Comparison of ENCODE assay signal across 27 mouse cellular contexts in genomic region chr10:101339565-101339964, GRCm38 (mm10).
A peak's percentile ranks its signal among the peaks of the same experiment; 100 is the strongest.
DNase-seq lines count a peak whose midpoint lies in the region; ATAC-seq and TF ChIP-seq lines count a peak whose summit lies in the region.
"Had no signal": no experiment of that assay in that cellular context is flagged by ENCODE, and none has a peak within 500 bp of the region (broad histone marks: within the 10 kb centered on the region; RNA-seq: fewer than 3 reads in every experiment).

No protein-coding gene starts in this region.

- no peaks in the 10 kb centered on the region for H3K27me3 ChIP-seq in hindbrain, postnatal 0 days (ENCODE audit: insufficient read depth, low read length)
- H3K27me3 ChIP-seq in hindbrain, embryonic 13.5 days: no peaks in the 10 kb centered on the region
- no peaks in the 10 kb centered on the region for H3K27me3 ChIP-seq in liver, embryonic 12.5 days (replicated peaks)
- H3K27me3 ChIP-seq: CH12.LX; embryonic facial prominence, embryonic 13.5 days; heart, embryonic 13.5 days; limb, embryonic 12.5 days; lung, embryonic 15.5 days; stomach, embryonic 15.5 days had no signal

- DNase-seq in cerebellum, postnatal 4 days (ENCODE audit: low spot score in 2 of 2): no peak
- DNase-seq in hindbrain, postnatal 0 days (ENCODE audit: low spot score): peak; percentile 27
- DNase-seq in cerebellum, adult 9-11 months: peak; percentile 28
- DNase-seq in left cerebral cortex, adult 18-20 months (ENCODE audit: low spot score in 2 of 2): no peak
- DNase-seq: adrenal gland, adult 2 months; adrenal gland, postnatal 36 days; forebrain, postnatal 0 days; heart, adult 2 months; heart, postnatal 10 days; kidney, adult 8-10 months; kidney, postnatal 4 days; layer of hippocampus, postnatal 36 days; thymus, postnatal 14 days had no signal

- H3K9me3 ChIP-seq in hindbrain, postnatal 0 days (ENCODE audit: low read length): no peaks in the 10 kb centered on the region
- H3K9me3 ChIP-seq in hindbrain, embryonic 13.5 days: no peaks in the 10 kb centered on the region
- no peaks in the 10 kb centered on the region for H3K9me3 ChIP-seq in liver, embryonic 12.5 days (replicated peaks)
- H3K9me3 ChIP-seq: embryonic facial prominence, embryonic 13.5 days; forebrain, embryonic 10.5 days; heart, embryonic 13.5 days; limb, embryonic 12.5 days; lung, embryonic 15.5 days; stomach, embryonic 15.5 days had no signal

- no peak overlapping the region for H3K9ac ChIP-seq in hindbrain, postnatal 0 days (replicated peaks; ENCODE audit: low read length)
- H3K9ac ChIP-seq in hindbrain, embryonic 13.5 days: no peak overlapping the region
- H3K9ac ChIP-seq in liver, embryonic 12.5 days: no peak overlapping the region
- H3K9ac ChIP-seq: embryonic facial prominence, embryonic 13.5 days; forebrain, postnatal 0 days; heart, embryonic 13.5 days; limb, embryonic 12.5 days; lung, embryonic 15.5 days; stomach, embryonic 15.5 days had no signal

- no peak for TF ChIP-seq CTCF in hindbrain, postnatal 0 days (IDR thresholded peaks at IDR 0.05; ENCODE audit: low read depth)

- 81% methylated on average over 3 of the region's 3 CpGs for WGBS in hindbrain, postnatal 0 days
- 85% methylated on average over 3 of the region's 3 CpGs for WGBS in hindbrain, embryonic 13.5 days
- 59% methylated on average over 3 of the region's 3 CpGs for WGBS in liver, embryonic 12.5 days (ENCODE audit: insufficient replicate concordance)

- ATAC-seq in cerebellum, adult (ENCODE audit: insufficient number of reproducible peaks, low FRiP score, low TSS enrichment): peak; percentile 84
- ATAC-seq in hindbrain, postnatal 0 days: no peak
- ATAC-seq in hindbrain, embryonic 13.5 days (ENCODE audit: low FRiP score): no peak
- ATAC-seq in liver, embryonic 12.5 days: no peak
- ATAC-seq: activated CD4-positive, CD25-positive, alpha-beta regulatory T cell, adult 4 months; forebrain, postnatal 0 days; intestine, embryonic 16.5 days had no signal

- H3K4me1 ChIP-seq in hindbrain, postnatal 0 days (ENCODE audit: insufficient read depth, low read length): no peaks in the 10 kb centered on the region
- H3K4me1 ChIP-seq in hindbrain, embryonic 13.5 days (replicated peaks): no peaks in the 10 kb centered on the region
- H3K4me1 ChIP-seq in liver, embryonic 12.5 days: no peaks in the 10 kb centered on the region
- H3K4me1 ChIP-seq: embryonic facial prominence, embryonic 13.5 days; forebrain, embryonic 10.5 days; heart, embryonic 13.5 days; limb, embryonic 12.5 days; lung, embryonic 15.5 days; stomach, embryonic 15.5 days had no signal

- no peaks in the 10 kb centered on the region for H3K36me3 ChIP-seq in hindbrain, postnatal 0 days (ENCODE audit: insufficient read depth, low read length)
- H3K36me3 ChIP-seq in hindbrain, embryonic 13.5 days: no peaks in the 10 kb centered on the region
- H3K36me3 ChIP-seq in liver, embryonic 12.5 days: no peaks in the 10 kb centered on the region
- H3K36me3 ChIP-seq: embryonic facial prominence, embryonic 13.5 days; forebrain, embryonic 10.5 days; heart, embryonic 13.5 days; limb, embryonic 12.5 days; lung, embryonic 15.5 days; stomach, embryonic 15.5 days had no signal

- H3K4me2 ChIP-seq in hindbrain, postnatal 0 days (ENCODE audit: low read depth, low read length): no peak overlapping the region
- no peak overlapping the region for H3K4me2 ChIP-seq in hindbrain, embryonic 13.5 days
- H3K4me2 ChIP-seq in liver, embryonic 12.5 days: no peak overlapping the region
- H3K4me2 ChIP-seq: embryonic facial prominence, embryonic 13.5 days; heart, embryonic 13.5 days; limb, embryonic 12.5 days; lung, embryonic 15.5 days; midbrain, embryonic 11.5 days; stomach, embryonic 15.5 days had no signal

- H3K27ac ChIP-seq in hindbrain, postnatal 0 days: no peak overlapping the region
- no peak overlapping the region for H3K27ac ChIP-seq in hindbrain, embryonic 13.5 days
- no peak overlapping the region for H3K27ac ChIP-seq in liver, embryonic 12.5 days
- H3K27ac ChIP-seq: embryonic facial prominence, embryonic 13.5 days; forebrain, embryonic 10.5 days; heart, adult 2 months; heart, embryonic 13.5 days; kidney, postnatal 0 days; limb, embryonic 12.5 days; lung, embryonic 15.5 days; stomach, embryonic 15.5 days had no signal

- H3K4me3 ChIP-seq in hindbrain, postnatal 0 days (ENCODE audit: low read length): no peak overlapping the region
- no peak overlapping the region for H3K4me3 ChIP-seq in hindbrain, embryonic 13.5 days
- H3K4me3 ChIP-seq in liver, embryonic 12.5 days: no peak overlapping the region
- H3K4me3 ChIP-seq: embryonic facial prominence, embryonic 13.5 days; forebrain, embryonic 10.5 days; heart, adult 2 months; heart, embryonic 13.5 days; limb, embryonic 12.5 days; lung, embryonic 15.5 days; stomach, embryonic 15.5 days had no signal

Comparison
In these comparisons a context has a peak if more than half of its experiments do, and no peak if none do; other contexts are left out.
1. DNase-seq: peak in hindbrain, postnatal 0 days (single experiment) and cerebellum, adult 9-11 months (single experiment); none in cerebellum, postnatal 4 days (0 of 2) and left cerebral cortex, adult 18-20 months (0 of 2).